Mouse (Mus musculus) lung, postnatal 10 days (tissue): ENCODE measurements around the gene Tnfaip6.

Source experiments
- DNase-seq: peaks from one replicate; pipeline ENCODE4 v3.0.0; 2021

Tnfaip6 gene

GRCm38 (mm10) chr2:52055616-52056015, 17.8 kb downstream of the Tnfaip6 start:
- no peak for DNase-seq

- DNase-seq, result no peak
These were observed 19.3 kb downstream of the Tnfaip6 start for GRCm38 (mm10) chr2:52057099-52057498.

GRCm38 (mm10) chr2:52057681-52058080, 19.9 kb downstream of the Tnfaip6 start:
- no peak for DNase-seq

GRCm38 (mm10) chr2:52068641-52069040, 30.8 kb downstream of the Tnfaip6 start:
- no peak for DNase-seq

- no peak for DNase-seq
These were observed 33.0 kb downstream of the Tnfaip6 start for GRCm38 (mm10) chr2:52070816-52071215.

- DNase-seq, result no peak
These were observed 33.6 kb downstream of the Tnfaip6 start for GRCm38 (mm10) chr2:52071241-52071991.

GRCm38 (mm10) chr2:52072065-52072490, 34.3 kb downstream of the Tnfaip6 start:
- peak; percentile 4 for DNase-seq

GRCm38 (mm10) chr2:52072491-52073140, 34.8 kb downstream of the Tnfaip6 start, which contains the start of gene Rif1:
Gene Rif1 (plus strand): TSS chr2:52072832.
- peak; percentile 91 for DNase-seq

- peak; percentile 34 for DNase-seq
These were observed 35.5 kb downstream of the Tnfaip6 start for GRCm38 (mm10) chr2:52073141-52073904.

- DNase-seq, result no peak
These were observed 40.9 kb downstream of the Tnfaip6 start for GRCm38 (mm10) chr2:52078666-52079065.

GRCm38 (mm10) chr2:52084013-52084412, 46.2 kb downstream of the Tnfaip6 start:
- no peak for DNase-seq

- no peak for DNase-seq
These were observed 46.8 kb downstream of the Tnfaip6 start for GRCm38 (mm10) chr2:52084571-52084970.
